Mouse (Mus musculus) ES-Bruce4 (cell line): Measurements from ENCODE around the gene Lsm4.

Experiments
- CTCF ChIP-seq: IDR thresholded peaks from one replicate; pipeline ENCODE4 v1.8.1; 2011; ENCODE audit warnings: low read depth, low read length
- POLR2A ChIP-seq: IDR thresholded peaks from one replicate; pipeline ENCODE4 v1.8.1; 2011; ENCODE audit warnings: low read length; ENCODE audit not compliant: insufficient read depth

- TF ChIP-seq CTCF, result no peak
- TF ChIP-seq POLR2A, result no peak
Measured at GRCm38 (mm10) chr8:70674716-70675115, 1.7 kb downstream of the Lsm4 start.
